Mouse (Mus musculus) urinary bladder, adult 18-20 months (tissue): ENCODE measurements at regions not wholly inside any gene's neighbourhood (a gene's known extent, or its start where the extent isn't known, plus 50 kb on each side); places are given as distances from the start of the nearest gene placed in this dataset.

ENCODE experiments used
- DNase-seq, 2 experiments: peaks; one replicate each; pipeline ENCODE4 v3.0.0; 2022; ENCODE audit warnings: low spot score in 2 of 2, mixed read lengths in 2 of 2

DNA sequence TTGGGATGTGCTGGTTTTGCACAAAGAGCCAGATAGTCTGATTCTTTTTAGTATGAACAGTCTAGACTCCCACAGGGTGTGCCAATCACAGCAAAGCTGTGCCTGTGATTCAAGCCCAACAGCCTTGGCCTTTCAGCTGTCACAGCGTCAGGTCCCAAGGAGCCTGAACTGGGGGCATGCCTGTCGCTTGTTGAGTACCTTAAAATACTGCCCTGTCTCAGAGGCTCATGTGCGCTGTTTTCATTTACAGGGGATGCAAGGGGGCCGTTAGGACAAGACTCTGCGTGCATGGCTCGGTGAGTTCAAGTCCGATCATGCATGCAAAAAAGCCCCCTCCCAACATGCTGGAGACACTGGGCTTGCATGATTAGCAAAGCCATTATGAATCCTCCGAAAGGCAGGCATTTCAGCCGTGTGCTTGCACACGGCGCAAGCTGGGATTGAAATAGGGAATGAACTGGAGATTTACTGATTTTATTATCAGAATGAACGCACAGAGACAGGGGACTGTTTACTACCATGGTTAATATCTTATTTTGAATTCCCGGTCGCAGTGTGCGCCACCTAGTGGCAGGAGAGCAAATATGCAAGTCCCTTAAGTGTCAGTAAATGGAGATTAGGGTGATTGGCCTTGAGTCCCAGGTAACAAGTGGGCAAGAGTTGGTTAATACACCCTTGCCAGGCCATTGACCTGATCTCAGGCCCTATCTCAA, 332.8 kb upstream of the Camk1g start:
- DNase-seq = peak; percentile 3 to 25

DNA sequence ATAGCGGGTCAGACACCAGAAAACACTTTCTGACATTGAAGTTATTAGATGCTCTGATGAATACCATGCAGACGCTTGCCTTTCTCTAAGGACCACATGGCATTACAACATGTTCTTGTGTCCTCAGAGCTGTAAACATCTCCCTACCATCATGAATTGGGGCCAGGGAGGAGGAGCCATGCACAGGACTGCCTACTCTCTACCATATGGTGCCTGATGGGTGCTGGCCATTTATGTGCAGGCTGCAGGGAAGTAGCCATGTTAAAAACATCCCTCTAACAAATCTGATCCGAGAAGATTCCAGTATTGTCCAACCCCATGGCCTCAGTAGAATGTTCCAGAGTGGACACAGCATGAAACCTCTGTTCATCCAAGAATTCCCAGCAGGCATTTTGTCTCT, 330.1 kb upstream of the Camk1g start:
- no peak for DNase-seq

- peak; percentile 22 to 40 for DNase-seq
Measured at GRCm38 (mm10) chr1:193698603-193699266, 328.6 kb upstream of the Camk1g start.

DNA sequence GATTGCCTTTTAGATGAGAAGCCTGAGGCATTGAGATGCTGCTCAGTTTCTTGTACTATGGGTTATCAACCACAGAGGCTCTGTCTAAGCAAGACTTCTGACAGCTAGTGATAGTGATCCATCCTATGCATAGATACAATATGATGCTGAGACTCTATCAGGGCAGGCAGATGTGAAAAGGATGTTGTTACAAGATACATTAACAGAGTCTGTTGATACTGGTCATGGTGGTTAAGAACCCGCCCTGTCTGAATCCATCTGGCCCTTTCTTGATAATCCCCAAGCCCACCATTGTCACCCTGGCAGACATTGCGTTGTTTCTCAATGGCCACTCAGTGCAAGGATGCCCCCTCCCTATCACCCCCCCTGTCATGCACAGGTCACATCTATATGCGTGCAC, 327.8 kb upstream of the Camk1g start:
- no peak for DNase-seq

DNA sequence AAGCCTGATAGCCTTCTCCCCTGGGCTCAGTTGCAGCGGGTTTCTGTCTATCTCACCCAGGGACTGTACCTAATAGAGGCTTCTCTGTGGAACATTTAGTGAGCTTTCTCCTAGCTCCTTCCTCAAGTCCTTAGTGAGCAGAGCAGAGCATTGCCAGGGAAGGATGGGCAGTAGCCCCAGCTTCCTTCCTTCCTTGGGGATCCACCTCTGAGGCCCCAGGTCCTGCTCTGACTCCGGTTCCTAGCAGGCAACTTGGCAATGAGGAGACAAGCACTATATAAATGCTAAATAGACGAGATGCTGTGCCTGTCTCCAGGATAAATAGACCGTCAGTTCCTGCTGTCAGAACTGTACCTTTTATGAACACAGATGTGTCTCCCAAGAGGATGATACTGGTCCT, 326.9 kb upstream of the Camk1g start:
- DNase-seq = no peak

DNA sequence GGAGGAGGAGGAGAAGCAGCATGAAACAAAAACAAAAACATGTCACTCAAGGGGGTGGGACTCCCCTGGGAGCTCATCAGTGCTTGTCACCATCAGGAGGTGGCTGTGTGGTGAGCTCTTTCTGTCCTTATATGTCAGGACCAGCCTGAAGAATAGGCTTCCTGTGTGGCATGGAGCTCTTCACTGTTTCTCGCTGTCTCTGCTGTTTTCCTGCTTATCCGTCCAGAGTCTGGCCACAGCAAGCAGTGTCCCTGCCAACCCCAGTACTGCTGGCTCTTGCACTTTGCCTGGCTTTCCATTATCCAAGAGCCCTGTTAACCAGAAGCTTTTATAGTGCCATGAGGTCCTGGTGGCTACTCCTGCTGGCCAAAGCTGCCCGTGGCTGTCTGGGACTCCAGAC, 322.9 kb upstream of the Camk1g start:
- no peak for DNase-seq

- no peak for DNase-seq
Measured at GRCm38 (mm10) chr1:193689601-193690000, 319.5 kb upstream of the Camk1g start.

- no peak for DNase-seq
Measured at GRCm38 (mm10) chr1:193682917-193683316, 312.8 kb upstream of the Camk1g start.

- DNase-seq = no peak
Measured at GRCm38 (mm10) chr1:193678448-193678847, 308.4 kb upstream of the Camk1g start.

DNA sequence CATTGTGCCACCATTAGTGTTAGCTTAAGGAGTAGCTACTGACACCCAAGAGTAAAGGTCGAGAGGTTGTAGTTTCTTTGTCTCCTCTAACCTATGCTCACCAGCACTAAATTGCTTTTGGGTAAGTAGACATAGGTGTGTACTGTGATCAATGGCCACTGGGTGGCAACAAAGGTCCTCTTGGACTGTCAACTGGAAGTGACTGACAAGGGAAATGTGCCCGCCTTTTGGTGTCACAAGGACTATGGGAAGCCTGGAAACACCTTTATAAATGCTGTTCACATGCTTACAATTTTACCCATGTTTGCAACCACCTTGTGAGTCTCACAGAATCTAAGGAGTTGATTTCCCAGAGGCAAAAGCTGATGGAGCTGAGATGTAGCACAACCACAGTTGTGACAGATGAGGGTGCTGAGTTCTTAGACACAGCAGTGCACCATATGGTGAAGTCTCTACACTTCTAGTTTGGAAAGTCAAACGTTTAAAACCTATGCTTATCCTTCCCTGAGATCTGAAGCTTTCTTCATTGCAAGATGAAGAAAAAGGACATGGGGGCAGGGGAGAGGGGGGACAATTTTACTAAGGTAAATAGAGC, 303.2 kb upstream of the Camk1g start:
- DNase-seq = peak in 1 of 2 experiments; percentile 8

- no peak for DNase-seq
Measured at GRCm38 (mm10) chr1:193672681-193673080, 302.6 kb upstream of the Camk1g start.

GRCm38 (mm10) chr1:193671816-193672254, 301.7 kb upstream of the Camk1g start:
- DNase-seq = no peak

DNA sequence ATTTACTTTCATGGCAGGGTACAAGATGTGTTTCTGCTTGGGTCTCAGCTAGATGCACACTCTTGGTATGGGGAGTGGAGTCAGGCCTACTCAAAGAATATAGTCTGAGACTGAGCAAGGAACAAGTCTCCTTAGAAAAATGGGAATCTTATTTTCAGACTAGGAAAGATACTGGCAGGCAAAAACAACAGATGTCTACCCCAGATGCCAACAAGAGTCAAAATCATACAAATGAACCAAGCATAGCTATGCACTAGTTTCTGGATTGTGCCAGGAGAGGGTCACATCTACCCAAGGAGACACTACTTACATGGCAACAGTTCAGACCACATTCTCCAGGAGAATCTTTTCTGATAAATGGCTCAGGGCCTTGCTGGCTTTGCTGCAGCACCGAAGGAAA, 300.9 kb upstream of the Camk1g start:
- no peak for DNase-seq

DNA sequence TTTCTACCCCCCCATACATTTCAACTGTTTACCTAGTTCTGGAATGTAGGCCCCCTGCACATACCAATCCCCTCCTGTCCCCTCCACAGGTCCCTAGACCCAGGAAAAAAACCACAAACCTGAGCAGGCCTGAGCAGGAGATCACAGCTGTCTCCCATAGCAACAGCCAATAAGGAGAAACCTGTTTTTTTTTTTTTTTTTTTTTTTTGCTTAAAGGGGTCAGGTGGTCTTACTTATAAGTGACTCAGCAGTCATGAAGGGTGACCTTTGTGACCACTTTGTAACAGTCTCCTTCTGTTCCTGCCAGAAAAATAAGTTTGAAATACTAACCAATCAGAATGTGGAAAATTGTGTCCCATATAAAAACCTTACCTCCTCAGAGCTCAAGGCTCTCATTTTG, 299.9 kb upstream of the Camk1g start:
- DNase-seq = no peak

- no peak for DNase-seq
Measured at GRCm38 (mm10) chr1:193668841-193669240, 298.7 kb upstream of the Camk1g start.

DNA sequence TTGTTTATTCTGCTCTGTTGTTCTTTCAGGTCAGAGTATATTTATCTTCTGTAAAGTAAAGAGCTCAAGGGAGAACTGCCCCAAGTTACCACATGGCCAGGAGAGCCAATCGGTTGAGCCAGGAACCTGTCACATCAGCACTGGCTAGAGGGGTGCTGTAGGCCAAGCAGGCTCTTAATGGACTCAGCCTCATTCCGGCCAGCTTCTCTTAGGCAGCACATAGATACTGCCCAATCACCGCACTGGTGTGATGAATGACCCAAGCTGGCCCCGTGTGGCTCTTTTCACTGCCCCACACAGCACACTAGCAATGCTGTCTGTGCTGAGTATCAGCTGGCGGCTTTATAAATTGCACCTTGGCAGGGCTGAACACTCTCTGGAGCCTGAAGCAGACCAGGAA, 295.8 kb upstream of the Camk1g start:
- no peak for DNase-seq

DNA sequence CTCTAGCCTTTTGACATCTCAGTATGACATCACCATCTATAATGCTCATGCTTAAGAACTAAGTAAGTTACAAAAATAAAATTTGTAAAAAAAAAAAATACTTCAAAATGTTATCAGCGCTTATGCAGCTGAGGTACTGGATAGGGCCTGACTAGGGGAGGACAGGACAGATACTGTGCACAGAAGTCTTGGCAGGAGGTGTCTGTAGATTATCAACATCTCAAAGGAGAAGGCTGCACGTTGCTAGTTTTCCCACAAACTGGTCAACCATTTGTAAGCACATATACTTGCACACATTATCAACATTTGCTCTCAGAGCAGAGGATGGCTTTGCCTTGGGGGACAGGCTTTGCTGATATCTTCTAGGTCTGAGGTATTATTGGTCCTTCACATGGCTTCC, 294.5 kb upstream of the Camk1g start:
- no peak for DNase-seq

DNA sequence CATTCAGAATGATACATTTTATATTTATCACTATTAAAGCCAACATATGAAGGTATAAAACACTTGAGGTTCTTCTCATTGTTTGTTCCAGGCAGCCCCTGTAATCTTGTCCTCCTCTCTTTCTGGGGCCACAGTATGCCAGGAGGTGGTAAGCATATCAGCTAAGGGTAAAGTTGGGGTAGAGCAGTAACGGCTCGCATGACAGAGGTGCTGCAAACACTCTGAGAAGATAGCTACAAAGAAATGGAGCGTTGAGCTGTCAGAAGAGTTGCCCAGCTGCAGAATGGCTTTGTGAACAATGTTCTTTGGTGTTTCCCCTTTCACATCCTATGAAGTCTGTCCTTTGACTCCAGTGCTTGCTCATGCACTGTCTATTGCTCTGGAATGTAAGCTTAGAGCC, 293.5 kb upstream of the Camk1g start:
- no peak for DNase-seq

DNA sequence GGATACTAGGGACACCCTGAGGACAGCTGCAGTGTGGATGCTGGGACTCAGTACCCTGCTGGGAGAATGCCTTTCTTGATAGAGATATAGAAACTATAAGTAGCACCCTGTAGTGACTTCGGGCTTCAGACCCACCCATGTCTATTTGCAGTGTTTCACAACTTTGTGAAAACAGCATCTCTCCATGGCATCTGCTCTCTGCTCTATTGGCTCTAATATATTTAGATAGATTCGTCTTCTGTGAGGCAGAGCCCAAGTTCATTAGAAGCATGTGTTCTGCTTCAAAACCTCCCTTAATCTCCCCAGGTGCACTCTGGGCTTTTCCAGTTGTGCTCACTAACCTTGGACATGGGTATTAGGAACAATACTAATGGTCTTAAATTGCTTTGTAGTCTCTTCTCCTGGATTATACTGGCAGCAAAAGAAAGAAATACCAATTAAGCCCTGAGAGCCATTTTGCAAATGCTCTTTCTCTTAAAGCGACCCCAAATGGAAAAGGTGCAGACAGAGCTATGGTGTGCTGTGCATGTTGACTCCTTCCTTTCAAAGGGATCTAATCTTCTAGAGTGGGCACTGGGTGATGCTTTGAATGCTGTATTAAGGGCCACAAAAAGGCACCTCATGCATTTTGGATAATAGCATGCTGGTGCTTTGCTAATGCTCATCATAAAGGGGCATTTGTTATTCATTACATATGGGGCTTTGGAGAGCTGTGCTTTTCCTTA, 292.2 kb upstream of the Camk1g start:
- DNase-seq = no peak

DNA sequence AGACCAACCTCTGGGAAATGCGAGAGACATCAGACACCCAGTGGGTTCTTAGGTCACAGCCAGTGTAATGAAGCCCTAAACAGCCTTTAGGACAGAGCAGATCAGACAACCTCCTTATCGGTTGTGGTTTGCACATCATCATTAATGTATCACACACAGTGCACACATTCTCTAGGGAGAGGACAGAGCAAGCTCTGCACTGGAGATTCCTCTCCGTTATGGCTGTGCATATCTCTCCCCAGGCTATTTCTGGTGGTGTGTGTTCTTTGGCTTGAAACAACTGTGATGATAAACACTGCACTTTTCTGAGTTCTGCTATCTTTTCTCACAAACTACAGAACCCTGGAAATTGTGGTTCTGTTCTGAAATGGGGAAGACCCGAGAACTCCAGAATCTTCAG, 291.3 kb upstream of the Camk1g start:
- no peak for DNase-seq

GRCm38 (mm10) chr1:193655076-193655677, 285.1 kb upstream of the Camk1g start:
- peak; percentile 3 to 4 for DNase-seq

DNA sequence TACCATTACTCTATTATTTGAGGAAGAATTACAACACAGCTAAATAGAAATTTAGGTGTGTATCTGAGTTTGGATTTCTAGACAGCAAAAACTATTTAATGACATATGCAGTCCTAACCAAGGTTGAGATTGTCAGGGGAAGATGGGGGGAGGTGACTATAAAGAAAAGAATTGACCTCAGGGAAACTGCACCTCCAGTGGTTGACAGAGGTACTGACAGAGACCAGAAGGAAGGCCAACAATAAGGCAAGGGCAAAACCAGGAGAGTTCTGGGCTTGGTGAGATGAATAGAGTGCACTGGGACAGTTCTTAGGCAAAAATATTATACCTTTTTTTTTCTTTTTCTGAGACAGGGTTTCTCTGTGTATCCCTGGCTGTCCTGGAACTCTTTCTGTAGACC, 280.2 kb upstream of the Camk1g start:
- DNase-seq = no peak
